Mouse (Mus musculus) ES-Bruce4 (cell line): ENCODE measurements around the gene Sfmbt1. TPM values are rescaled to one million over a fixed set of nuclear protein-coding genes. Genes with fewer than 3 reads are reported as not detected.

Experiments
- H3K27ac ChIP-seq: 2 replicates; pipeline ENCODE4 v1.5.1; 2012; ENCODE audit warnings: low read length, inconsistent platforms; ENCODE audit not compliant: insufficient read depth
- H3K27me3 ChIP-seq: 2 replicates; pipeline ENCODE4 v1.6.1; 2012; ENCODE audit warnings: mild to moderate bottlenecking, low read length, inconsistent platforms; ENCODE audit not compliant: control insufficient read depth, poor library complexity, insufficient read depth, severe bottlenecking
- H3K36me3 ChIP-seq: 2 replicates; pipeline ENCODE4 v1.6.1; 2012; ENCODE audit warnings: inconsistent platforms, mild to moderate bottlenecking, low read length, moderate library complexity; ENCODE audit not compliant: control insufficient read depth, poor library complexity, insufficient read depth, severe bottlenecking
- H3K4me1 ChIP-seq: one replicate; pipeline ENCODE4 v1.8.1; 2011; ENCODE audit warnings: low read length; ENCODE audit not compliant: control insufficient read depth, insufficient read depth
- H3K4me3 ChIP-seq: 2 replicates; pipeline ENCODE4 v1.5.1; 2011; ENCODE audit warnings: low read depth, mild to moderate bottlenecking, low read length
- H3K9ac ChIP-seq: 2 replicates; pipeline ENCODE4 v1.6.1; 2012; ENCODE audit warnings: low read depth, mild to moderate bottlenecking, inconsistent platforms; ENCODE audit not compliant: poor library complexity, severe bottlenecking
- H3K9me3 ChIP-seq: replicated peaks from 2 replicates; pipeline ENCODE4 v1.6.1; 2012; ENCODE audit warnings: mild to moderate bottlenecking, low read length, inconsistent platforms; ENCODE audit not compliant: control insufficient read depth, poor library complexity, insufficient read depth, severe bottlenecking
- CTCF ChIP-seq: IDR thresholded peaks from one replicate; pipeline ENCODE4 v1.8.1; 2011; ENCODE audit warnings: low read depth, low read length
- EP300 ChIP-seq: IDR thresholded peaks from 2 replicates; pipeline ENCODE4 v1.6.1; 2011; ENCODE audit warnings: low read depth, low read length; ENCODE audit not compliant: insufficient read depth
- POLR2A ChIP-seq: IDR thresholded peaks from one replicate; pipeline ENCODE4 v1.8.1; 2011; ENCODE audit warnings: low read length; ENCODE audit not compliant: insufficient read depth
- polyA plus RNA-seq: library from polyadenylated mRNA; stranded (reverse); fragments of >200 nt; gene quantifications from 2 replicates; pipeline ENCODE4 v1.2.4, GENCODE M21; 2011; ENCODE audit warnings: low read depth; ENCODE audit not compliant: missing spikeins, insufficient read depth, insufficient read length

Gene Sfmbt1
- polyA plus RNA-seq, 1 experiment: 12.0 TPM

DNA sequence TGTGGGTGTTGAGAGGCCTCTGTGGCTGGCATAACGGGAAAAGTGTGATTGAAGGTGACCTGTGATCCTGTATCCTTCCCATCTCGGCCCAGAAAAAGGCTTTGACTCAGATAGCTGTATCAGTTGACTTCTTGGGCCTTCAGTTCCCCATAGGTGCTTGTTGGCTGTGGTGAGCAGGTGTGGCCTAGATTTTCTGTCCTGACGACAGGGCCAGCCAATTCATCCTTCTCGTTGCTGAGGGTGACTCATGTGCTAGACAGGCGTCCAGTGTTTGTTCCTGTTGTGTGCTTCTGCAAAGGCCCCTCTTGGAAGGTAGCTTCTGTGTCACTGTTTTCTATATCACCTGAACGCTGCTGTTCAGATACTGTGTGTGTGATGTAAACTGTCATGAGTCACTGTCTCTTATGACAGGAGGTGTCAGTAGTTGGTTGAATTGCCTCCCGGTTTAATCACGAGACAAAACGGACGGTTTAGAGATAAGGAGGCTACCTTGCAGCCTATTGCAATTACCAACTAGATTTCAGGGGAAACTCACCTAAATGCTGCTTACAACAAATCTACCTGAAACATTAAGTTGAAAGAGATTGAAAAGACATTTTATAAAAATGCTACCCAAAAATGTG is 142.3 kb downstream of the Sfmbt1 start:
- H3K4me3 ChIP-seq: no peak overlapping the region
- no peak overlapping the region for H3K9ac ChIP-seq
- no peaks in the 10 kb centered on the region for H3K9me3 ChIP-seq
- no peaks in the 10 kb centered on the region for H3K4me1 ChIP-seq
- H3K27ac ChIP-seq: no peak overlapping the region
- H3K36me3 ChIP-seq: no peaks in the 10 kb centered on the region
- H3K27me3 ChIP-seq: no peaks in the 10 kb centered on the region
- TF ChIP-seq POLR2A (no peak), EP300 (no peak), CTCF (no peak)

DNA sequence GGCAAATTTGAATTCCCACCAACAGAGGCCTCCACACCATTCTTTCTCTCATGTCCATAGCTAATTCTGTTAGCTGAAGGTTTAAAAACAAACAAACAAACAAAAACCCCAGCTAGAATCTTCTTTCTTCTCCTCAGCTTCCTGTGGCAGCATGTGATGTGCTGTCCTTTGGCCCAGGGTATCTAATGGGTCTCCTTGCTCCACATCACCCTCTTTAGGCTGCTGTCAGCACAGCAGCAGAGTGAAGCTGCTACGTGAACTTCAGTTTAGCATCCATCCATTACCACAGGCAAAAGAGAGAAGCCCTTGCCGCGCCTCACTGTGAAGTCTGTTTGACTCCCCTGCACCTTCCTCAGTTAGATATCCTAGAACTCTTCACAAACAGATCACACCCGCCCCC is 143.3 kb downstream of the Sfmbt1 start:
- no peak overlapping the region for H3K4me3 ChIP-seq
- H3K36me3 ChIP-seq: no peaks in the 10 kb centered on the region
- TF ChIP-seq EP300 (no peak), CTCF (peak; percentile 36), POLR2A (no peak)
- no peaks in the 10 kb centered on the region for H3K9me3 ChIP-seq
- no peaks in the 10 kb centered on the region for H3K27me3 ChIP-seq
- H3K9ac ChIP-seq: no peak overlapping the region
- H3K27ac ChIP-seq: no peak overlapping the region
- H3K4me1 ChIP-seq: no peaks in the 10 kb centered on the region

DNA sequence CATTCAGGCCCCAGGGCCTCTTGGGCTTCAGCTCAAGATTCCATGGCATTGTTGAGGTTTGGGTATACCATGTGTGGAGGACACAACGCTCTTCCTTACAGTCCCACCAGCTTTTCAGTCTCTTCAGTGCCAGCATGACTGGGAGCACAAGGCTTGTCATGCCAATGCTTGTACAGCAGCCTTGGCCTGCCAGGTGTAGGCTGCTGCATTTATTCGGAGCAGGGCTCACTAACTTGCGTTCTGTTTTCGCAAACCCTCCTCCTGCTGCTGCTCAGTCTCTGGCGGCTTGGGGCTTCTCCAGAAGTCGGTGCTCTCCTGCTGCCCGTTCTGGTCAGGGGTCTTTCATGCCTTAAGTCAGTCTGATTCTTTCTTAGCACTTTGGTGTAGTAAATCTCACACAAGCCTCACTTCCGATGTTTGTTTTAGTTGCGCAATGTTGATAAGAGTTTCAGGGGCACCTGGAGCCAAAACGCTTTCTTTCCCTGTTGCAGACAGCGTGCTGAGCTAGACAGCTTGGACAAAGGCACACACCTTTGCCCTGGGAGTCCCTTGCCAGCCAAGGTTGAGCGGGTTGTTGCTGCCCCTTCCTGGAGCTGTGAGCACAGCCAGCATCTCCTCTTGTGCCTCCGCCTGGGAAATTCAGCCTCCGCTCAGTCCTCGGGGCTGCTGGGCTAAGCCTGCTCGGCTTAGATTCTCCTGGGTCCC is 146.9 kb downstream of the Sfmbt1 start:
- no peak for TF ChIP-seq POLR2A
- no peak for TF ChIP-seq EP300
- no peak for TF ChIP-seq CTCF
- no peak overlapping the region for H3K4me3 ChIP-seq
- no peak overlapping the region for H3K9ac ChIP-seq
- no peaks in the 10 kb centered on the region for H3K36me3 ChIP-seq
- no peaks in the 10 kb centered on the region for H3K9me3 ChIP-seq
- H3K27me3 ChIP-seq: no peaks in the 10 kb centered on the region
- no peak overlapping the region for H3K27ac ChIP-seq
- H3K4me1 ChIP-seq: no peaks in the 10 kb centered on the region

DNA sequence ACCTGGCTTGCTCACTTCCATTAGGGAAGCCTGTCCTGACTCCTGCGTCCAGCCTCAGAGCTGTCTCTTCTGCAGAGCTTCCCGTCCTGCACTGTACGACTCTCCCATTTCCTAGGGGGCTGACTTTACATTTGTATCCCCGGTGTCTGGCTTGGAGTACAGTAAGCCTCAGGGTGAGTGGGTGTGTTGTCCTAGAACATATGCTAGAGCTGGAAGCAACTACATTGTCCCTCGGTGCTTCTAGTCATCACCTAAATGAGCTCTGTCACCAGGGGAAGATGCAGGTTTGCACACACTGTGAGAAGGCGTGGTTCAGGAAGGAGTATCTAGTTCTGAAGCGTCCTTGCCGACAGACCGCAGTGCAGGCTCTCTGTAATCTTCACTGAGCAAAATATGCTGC is 147.7 kb downstream of the Sfmbt1 start:
- H3K4me1 ChIP-seq: no peaks in the 10 kb centered on the region
- H3K27me3 ChIP-seq: no peaks in the 10 kb centered on the region
- no peak overlapping the region for H3K27ac ChIP-seq
- no peaks in the 10 kb centered on the region for H3K9me3 ChIP-seq
- H3K36me3 ChIP-seq: no peaks in the 10 kb centered on the region
- H3K9ac ChIP-seq: no peak overlapping the region
- no peak for TF ChIP-seq EP300
- TF ChIP-seq CTCF: no peak
- no peak for TF ChIP-seq POLR2A
- H3K4me3 ChIP-seq: no peak overlapping the region

DNA sequence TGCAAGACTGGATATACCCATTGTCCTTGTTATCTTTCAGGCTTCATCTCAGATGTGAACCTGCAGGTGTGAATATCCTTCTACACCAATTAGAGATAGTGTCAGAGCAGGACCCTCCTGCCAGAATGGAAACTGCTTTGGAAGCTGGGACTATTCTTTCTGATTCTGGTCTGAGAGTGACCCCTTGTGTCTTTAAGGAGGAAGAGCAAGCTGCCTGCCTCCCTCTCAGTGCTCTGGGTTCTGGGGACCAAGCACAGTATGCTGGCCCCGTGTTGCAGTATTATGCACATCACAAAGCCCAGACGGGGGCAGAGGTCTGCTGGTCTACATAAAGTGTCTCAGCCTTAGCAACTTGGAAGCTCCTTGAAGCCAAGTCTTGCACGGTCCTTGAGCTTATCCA is 150.7 kb downstream of the Sfmbt1 start:
- H3K36me3 ChIP-seq: no peaks in the 10 kb centered on the region
- no peak overlapping the region for H3K9ac ChIP-seq
- H3K27me3 ChIP-seq: no peaks in the 10 kb centered on the region
- H3K4me3 ChIP-seq: no peak overlapping the region
- TF ChIP-seq EP300 (no peak), CTCF (peak; percentile 43)
- no peaks in the 10 kb centered on the region for H3K4me1 ChIP-seq
- H3K27ac ChIP-seq: no peak overlapping the region
- no peaks in the 10 kb centered on the region for H3K9me3 ChIP-seq

DNA sequence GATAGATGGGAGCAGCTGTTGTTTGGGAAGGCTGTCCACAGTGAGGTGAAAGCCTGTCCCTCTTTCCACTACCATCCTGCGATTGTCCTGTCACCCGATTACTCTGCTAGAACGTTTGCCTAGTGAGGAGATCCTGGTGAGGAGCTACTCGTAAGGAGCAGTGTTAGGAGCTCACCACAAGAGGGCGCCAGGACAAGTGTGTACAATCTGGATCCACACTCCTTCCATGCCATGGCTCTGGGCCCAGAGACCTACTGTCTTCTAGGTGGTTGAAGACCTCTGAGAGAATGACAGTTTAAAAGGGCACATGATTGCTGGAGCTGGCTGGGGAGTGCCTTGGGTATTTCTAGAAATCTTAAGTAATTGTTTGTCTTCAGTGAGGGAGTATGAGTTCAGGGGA is 152.4 kb downstream of the Sfmbt1 start:
- TF ChIP-seq EP300 (no peak), POLR2A (no peak), CTCF (peak; percentile 95)
- Histone ChIP-seq H3K9ac (no peak overlapping the region), H3K36me3 (no peaks in the 10 kb centered on the region)

More for the DNA sequence above, 152.4 kb downstream of the Sfmbt1 start:
- no peak overlapping the region for H3K27ac ChIP-seq
- H3K4me3 ChIP-seq: no peak overlapping the region
- H3K4me1 ChIP-seq: no peaks in the 10 kb centered on the region
- no peaks in the 10 kb centered on the region for H3K9me3 ChIP-seq
- H3K27me3 ChIP-seq: no peaks in the 10 kb centered on the region
